Mouse (Mus musculus): ENCODE results near the gene Fam213b. TPM values are rescaled to one million over a fixed set of nuclear protein-coding genes. Genes with fewer than 3 reads are reported as not detected.

The Fam213b gene
- polyA plus RNA-seq, 1 experiment from 2014 or later = 64.5 TPM

DNA sequence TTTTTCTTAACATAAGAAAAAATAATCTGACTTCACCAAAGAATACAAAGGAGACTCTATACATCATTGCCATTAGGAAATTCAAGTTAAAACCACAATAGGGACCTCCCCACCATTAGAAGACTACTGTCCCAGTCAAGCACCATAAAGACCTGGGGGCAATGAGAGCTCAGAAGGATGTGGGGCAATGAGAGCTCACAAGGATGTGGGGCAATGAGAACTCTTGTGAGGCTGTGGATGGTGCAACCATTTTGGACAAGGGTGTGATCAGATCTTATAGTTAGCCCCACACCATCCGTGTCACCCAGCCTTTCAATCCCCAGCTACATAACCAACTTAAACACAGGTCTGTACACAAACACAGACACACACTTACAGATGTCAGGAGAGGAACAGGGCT is 38.8 kb upstream of the Fam213b start:
- Histone ChIP-seq H3K4me2 (ENCODE audit: low read length) (no peak overlapping the region), H3K9ac (ENCODE audit: low read depth, low read length) (no peak overlapping the region), H3K27ac (ENCODE audit: low read length) (no peak overlapping the region), H3K36me3 (ENCODE audit: control insufficient read depth, insufficient read depth, low read length) (no peaks in the 10 kb centered on the region), H3K4me1 (ENCODE audit: control insufficient read depth, insufficient read depth, low read length) (peaks cover 6% of the 10 kb centered on the region), H3K4me3 (ENCODE audit: low read depth, low read length) (no peak overlapping the region), H3K9me3 (replicated peaks; ENCODE audit: control insufficient read depth, low read length, poor library complexity, severe bottlenecking) (no peaks in the 10 kb centered on the region), H3K27me3 (ENCODE audit: control insufficient read depth, insufficient read depth, low read depth, low read length) (no peaks in the 10 kb centered on the region)
- ATAC-seq = no peak
- 93% methylated on average over 1 of the region's 1 CpGs for WGBS

GRCm38 (mm10) chr4:154936542-154937255 is 37.8 kb upstream of the Fam213b start:
- H3K4me3 ChIP-seq (ENCODE audit: low read depth, low read length) = no peak overlapping the region
- H3K9ac ChIP-seq (ENCODE audit: low read depth, low read length) = no peak overlapping the region
- H3K36me3 ChIP-seq (ENCODE audit: control insufficient read depth, insufficient read depth, low read length) = no peaks in the 10 kb centered on the region
- 40% methylated on average over 8 of the region's 8 CpGs for WGBS
- H3K9me3 ChIP-seq (replicated peaks; ENCODE audit: control insufficient read depth, low read length, poor library complexity, severe bottlenecking) = no peaks in the 10 kb centered on the region
- peaks cover 6% of the 10 kb centered on the region for H3K4me1 ChIP-seq (ENCODE audit: control insufficient read depth, insufficient read depth, low read length)
- H3K27me3 ChIP-seq (ENCODE audit: control insufficient read depth, insufficient read depth, low read depth, low read length) = no peaks in the 10 kb centered on the region
- no peak overlapping the region for H3K4me2 ChIP-seq (ENCODE audit: low read length)
- ATAC-seq = no peak
- peak overlapping the region; percentile 17; the same call in 1 of the 2 replicates for H3K27ac ChIP-seq (ENCODE audit: low read length)

DNA sequence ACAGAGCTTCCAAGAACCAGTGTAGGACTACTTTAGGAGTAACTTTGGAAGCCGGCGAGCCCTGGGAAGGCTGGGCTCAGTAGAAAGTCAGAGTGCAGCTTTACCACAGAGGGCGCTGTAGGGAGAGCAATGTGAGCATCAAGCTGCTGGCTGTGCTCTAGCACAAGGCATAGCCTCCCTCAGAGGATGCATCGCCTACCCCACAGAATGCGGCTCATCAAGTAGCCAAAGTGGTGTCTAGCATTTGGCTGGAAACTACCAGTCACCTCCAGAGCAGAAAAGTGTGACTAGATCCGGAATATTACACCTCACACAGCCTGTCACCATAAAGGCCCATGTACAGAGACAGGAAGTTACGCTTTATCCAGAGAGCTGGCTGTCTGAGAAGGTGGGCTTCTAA is 36.9 kb upstream of the Fam213b start:
- Histone ChIP-seq H3K36me3 (ENCODE audit: control insufficient read depth, insufficient read depth, low read length) (no peaks in the 10 kb centered on the region), H3K9me3 (replicated peaks; ENCODE audit: control insufficient read depth, low read length, poor library complexity, severe bottlenecking) (no peaks in the 10 kb centered on the region), H3K9ac (ENCODE audit: low read depth, low read length) (no peak overlapping the region), H3K27ac (ENCODE audit: low read length) (no peak overlapping the region), H3K4me3 (ENCODE audit: low read depth, low read length) (no peak overlapping the region), H3K4me2 (ENCODE audit: low read length) (no peak overlapping the region), H3K4me1 (ENCODE audit: control insufficient read depth, insufficient read depth, low read length) (peaks cover 6% of the 10 kb centered on the region), H3K27me3 (ENCODE audit: control insufficient read depth, insufficient read depth, low read depth, low read length) (no peaks in the 10 kb centered on the region)
- WGBS = 75% methylated on average over 7 of the region's 7 CpGs
- no peak for ATAC-seq

DNA sequence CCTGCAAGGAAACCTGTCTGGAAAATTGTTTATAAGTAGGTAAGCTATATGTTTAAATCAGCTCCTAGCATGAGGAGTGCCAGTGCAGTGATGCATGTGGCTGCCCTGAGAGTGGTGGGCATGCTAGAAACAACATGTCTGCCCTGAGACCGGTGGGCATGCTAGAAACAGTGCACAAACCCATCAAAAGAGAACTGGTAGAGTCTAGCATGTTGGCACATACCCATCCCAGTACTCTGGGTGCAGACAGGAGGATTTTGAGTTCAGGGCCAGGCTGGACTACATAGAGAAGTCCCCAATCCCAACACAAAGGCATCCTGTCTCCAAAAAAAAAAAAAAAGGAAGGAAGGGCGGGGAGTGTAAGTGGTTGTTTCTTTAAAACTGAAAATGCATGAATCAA is 35.9 kb upstream of the Fam213b start:
- H3K9ac ChIP-seq (ENCODE audit: low read depth, low read length) = no peak overlapping the region
- no peaks in the 10 kb centered on the region for H3K27me3 ChIP-seq (ENCODE audit: control insufficient read depth, insufficient read depth, low read depth, low read length)
- no peaks in the 10 kb centered on the region for H3K9me3 ChIP-seq (replicated peaks; ENCODE audit: control insufficient read depth, low read length, poor library complexity, severe bottlenecking)
- H3K36me3 ChIP-seq (ENCODE audit: control insufficient read depth, insufficient read depth, low read length) = no peaks in the 10 kb centered on the region
- H3K4me3 ChIP-seq (ENCODE audit: low read depth, low read length) = no peak overlapping the region
- H3K27ac ChIP-seq (ENCODE audit: low read length) = no peak overlapping the region
- WGBS = 88% methylated on average over 2 of the region's 2 CpGs
- peaks cover 6% of the 10 kb centered on the region for H3K4me1 ChIP-seq (ENCODE audit: control insufficient read depth, insufficient read depth, low read length)
- ATAC-seq = no peak
- H3K4me2 ChIP-seq (ENCODE audit: low read length) = no peak overlapping the region

- no peaks in the 10 kb centered on the region for H3K36me3 ChIP-seq (ENCODE audit: control insufficient read depth, insufficient read depth, low read length)
- H3K4me1 ChIP-seq (ENCODE audit: control insufficient read depth, insufficient read depth, low read length) = peaks cover 6% of the 10 kb centered on the region
- no peak overlapping the region for H3K27ac ChIP-seq (ENCODE audit: low read length)
- no peaks in the 10 kb centered on the region for H3K9me3 ChIP-seq (replicated peaks; ENCODE audit: control insufficient read depth, low read length, poor library complexity, severe bottlenecking)
- H3K27me3 ChIP-seq (ENCODE audit: control insufficient read depth, insufficient read depth, low read depth, low read length) = no peaks in the 10 kb centered on the region
- H3K9ac ChIP-seq (ENCODE audit: low read depth, low read length) = no peak overlapping the region
- no peak for ATAC-seq
- H3K4me3 ChIP-seq (ENCODE audit: low read depth, low read length) = no peak overlapping the region
- WGBS = 60% methylated on average over 13 of the region's 13 CpGs
- H3K4me2 ChIP-seq (ENCODE audit: low read length) = no peak overlapping the region
Observed at GRCm38 (mm10) chr4:154933306-154933907, 34.5 kb upstream of the Fam213b start.

DNA sequence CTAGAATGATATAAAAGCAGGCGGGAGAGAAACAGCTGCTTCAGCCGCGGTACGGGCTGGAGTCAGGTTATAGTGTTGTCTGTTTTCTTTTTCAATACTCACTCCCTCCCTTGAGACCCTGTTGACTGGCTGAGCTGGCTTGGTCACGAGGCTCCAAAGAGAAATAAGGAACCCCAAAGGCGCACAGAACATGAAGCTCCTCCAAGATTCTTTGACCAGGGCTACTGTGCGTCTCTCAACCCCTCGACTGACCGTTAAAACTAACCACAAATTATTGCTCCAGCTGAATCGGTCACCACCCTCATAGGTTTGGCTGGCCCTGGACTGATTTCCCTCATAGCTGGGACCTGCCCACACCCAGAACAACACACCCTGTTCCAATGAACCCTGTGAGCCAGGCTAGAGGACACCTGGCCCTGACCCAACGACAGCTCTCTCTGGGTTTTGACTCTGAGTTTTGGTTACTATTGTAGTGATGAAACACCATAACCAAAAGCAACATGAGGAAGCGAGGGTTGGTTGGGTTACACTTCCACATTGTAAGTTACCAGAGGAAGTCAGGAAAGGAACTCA is 30.2 kb upstream of the Fam213b start:
- no peak overlapping the region for H3K27ac ChIP-seq (ENCODE audit: low read length)
- no peak overlapping the region for H3K9ac ChIP-seq (ENCODE audit: low read depth, low read length)
- no peaks in the 10 kb centered on the region for H3K27me3 ChIP-seq (ENCODE audit: control insufficient read depth, insufficient read depth, low read depth, low read length)
- WGBS = 88% methylated on average over 12 of the region's 12 CpGs
- no peaks in the 10 kb centered on the region for H3K4me1 ChIP-seq (ENCODE audit: control insufficient read depth, insufficient read depth, low read length)
- no peak overlapping the region for H3K4me2 ChIP-seq (ENCODE audit: low read length)
- H3K4me3 ChIP-seq (ENCODE audit: low read depth, low read length) = no peak overlapping the region
- H3K36me3 ChIP-seq (ENCODE audit: control insufficient read depth, insufficient read depth, low read length) = no peaks in the 10 kb centered on the region
- no peak for ATAC-seq
- no peaks in the 10 kb centered on the region for H3K9me3 ChIP-seq (replicated peaks; ENCODE audit: control insufficient read depth, low read length, poor library complexity, severe bottlenecking)

- Histone ChIP-seq H3K9me3 (replicated peaks; ENCODE audit: control insufficient read depth, low read length, poor library complexity, severe bottlenecking) (no peaks in the 10 kb centered on the region), H3K27ac (ENCODE audit: low read length) (no peak within 1 kb of the TSS), H3K9ac (ENCODE audit: low read depth, low read length) (no peak within 1 kb of the TSS), H3K4me2 (ENCODE audit: low read length) (no peak within 1 kb of the TSS), H3K27me3 (ENCODE audit: control insufficient read depth, insufficient read depth, low read depth, low read length) (no peaks in the 10 kb centered on the region), H3K36me3 (ENCODE audit: control insufficient read depth, insufficient read depth, low read length) (no peaks in the 10 kb centered on the region), H3K4me3 (ENCODE audit: low read depth, low read length) (no peak within 1 kb of the TSS), H3K4me1 (ENCODE audit: control insufficient read depth, insufficient read depth, low read length) (no peaks in the 10 kb centered on the region)
- WGBS = 59% methylated on average over 12 of the region's 12 CpGs
- no peak for ATAC-seq
Observed at GRCm38 (mm10) chr4:154928395-154929087, 29.6 kb upstream of the Fam213b start, which contains the start of gene Tnfrsf14. Gene Tnfrsf14 (minus strand): TSS chr4:154928563.

DNA sequence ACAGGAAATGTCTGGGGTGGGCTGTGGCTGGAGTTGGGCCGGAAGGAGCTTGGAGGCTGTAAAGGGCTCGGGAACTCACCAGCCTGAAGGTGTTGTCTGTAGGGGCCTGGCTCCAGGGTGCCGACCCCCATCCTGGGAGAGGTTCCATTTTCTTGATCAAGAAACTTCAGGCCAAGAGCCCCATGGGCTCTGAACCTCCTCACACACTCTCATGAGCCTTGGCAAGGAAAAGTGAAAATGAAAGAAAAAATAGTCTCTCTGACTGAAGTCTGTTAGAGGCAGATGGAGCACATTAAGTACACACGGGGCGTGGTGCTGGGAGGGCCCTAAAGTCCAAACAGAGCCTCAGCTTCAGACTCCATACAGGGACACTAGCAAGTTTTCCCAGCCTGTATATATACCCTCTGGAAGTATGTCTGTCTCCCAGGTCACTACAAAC is 29.0 kb upstream of the Fam213b start:
- ATAC-seq = no peak

More for the DNA sequence above, 29.0 kb upstream of the Fam213b start:
- H3K27ac ChIP-seq (ENCODE audit: low read length) = no peak overlapping the region
- 67% methylated on average over 5 of the region's 5 CpGs for WGBS
- H3K9me3 ChIP-seq (replicated peaks; ENCODE audit: control insufficient read depth, low read length, poor library complexity, severe bottlenecking) = no peaks in the 10 kb centered on the region
- H3K4me2 ChIP-seq (ENCODE audit: low read length) = no peak overlapping the region
- H3K4me1 ChIP-seq (ENCODE audit: control insufficient read depth, insufficient read depth, low read length) = no peaks in the 10 kb centered on the region
- H3K9ac ChIP-seq (ENCODE audit: low read depth, low read length) = no peak overlapping the region
- H3K36me3 ChIP-seq (ENCODE audit: control insufficient read depth, insufficient read depth, low read length) = no peaks in the 10 kb centered on the region
- no peaks in the 10 kb centered on the region for H3K27me3 ChIP-seq (ENCODE audit: control insufficient read depth, insufficient read depth, low read depth, low read length)
- no peak overlapping the region for H3K4me3 ChIP-seq (ENCODE audit: low read depth, low read length)

Measured in midbrain, embryonic 16.5 days (tissue).